Mouse (Mus musculus): ENCODE data around the gene Slc16a4. TPM values are rescaled to one million over a fixed set of nuclear protein-coding genes. Genes with fewer than 3 reads are reported as not detected.

Gene Slc16a4
- polyA plus RNA-seq, 1 experiment from 2014 or later = 2.6 TPM

GRCm38 (mm10) chr3:107345033-107345725 lies 54.1 kb downstream of the Slc16a4 start:
- Histone ChIP-seq H3K27ac (ENCODE audit: low read length) (no peak overlapping the region), H3K9me3 (replicated peaks; ENCODE audit: control insufficient read depth, low read length) (no peaks in the 10 kb centered on the region), H3K4me2 (ENCODE audit: low read depth, low read length) (no peak overlapping the region), H3K27me3 (ENCODE audit: control insufficient read depth, insufficient read depth, low read length) (no peaks in the 10 kb centered on the region), H3K9ac (ENCODE audit: low read length) (no peak overlapping the region), H3K4me1 (ENCODE audit: control insufficient read depth, insufficient read depth, low read length) (no peaks in the 10 kb centered on the region), H3K4me3 (replicated peaks; ENCODE audit: low read length) (no peak overlapping the region), H3K36me3 (ENCODE audit: control insufficient read depth, insufficient read depth, low read length) (no peaks in the 10 kb centered on the region)
- 39% methylated on average over 3 of the region's 3 CpGs for WGBS
- no peak for ATAC-seq (ENCODE audit: insufficient read depth, low FRiP score)

- H3K4me2 ChIP-seq (ENCODE audit: low read depth, low read length) = no peak overlapping the region
- WGBS = 80% methylated on average over 3 of the region's 3 CpGs
- H3K36me3 ChIP-seq (ENCODE audit: control insufficient read depth, insufficient read depth, low read length) = no peaks in the 10 kb centered on the region
- no peaks in the 10 kb centered on the region for H3K4me1 ChIP-seq (ENCODE audit: control insufficient read depth, insufficient read depth, low read length)
- no peak overlapping the region for H3K4me3 ChIP-seq (replicated peaks; ENCODE audit: low read length)
- H3K27me3 ChIP-seq (ENCODE audit: control insufficient read depth, insufficient read depth, low read length) = no peaks in the 10 kb centered on the region
- ATAC-seq (ENCODE audit: insufficient read depth, low FRiP score) = no peak
- H3K9ac ChIP-seq (ENCODE audit: low read length) = no peak overlapping the region
- no peaks in the 10 kb centered on the region for H3K9me3 ChIP-seq (replicated peaks; ENCODE audit: control insufficient read depth, low read length)
- no peak overlapping the region for H3K27ac ChIP-seq (ENCODE audit: low read length)
Measured at GRCm38 (mm10) chr3:107349006-107349405, 58.0 kb downstream of the Slc16a4 start.

GRCm38 (mm10) chr3:107351706-107352105 lies 60.7 kb downstream of the Slc16a4 start:
- Histone ChIP-seq H3K27ac (ENCODE audit: low read length) (no peak overlapping the region), H3K27me3 (ENCODE audit: control insufficient read depth, insufficient read depth, low read length) (no peaks in the 10 kb centered on the region), H3K9me3 (replicated peaks; ENCODE audit: control insufficient read depth, low read length) (no peaks in the 10 kb centered on the region), H3K4me3 (replicated peaks; ENCODE audit: low read length) (no peak overlapping the region), H3K9ac (ENCODE audit: low read length) (no peak overlapping the region), H3K4me2 (ENCODE audit: low read depth, low read length) (no peak overlapping the region), H3K4me1 (ENCODE audit: control insufficient read depth, insufficient read depth, low read length) (0 out of 2 replicates have a peak, but pooled peaks cover under 1% of the 10 kb centered on the region), H3K36me3 (ENCODE audit: control insufficient read depth, insufficient read depth, low read length) (no peaks in the 10 kb centered on the region)
- WGBS = 42% methylated on average over 3 of the region's 3 CpGs
- peak; percentile 64; the same call in 1 of the 2 replicates for ATAC-seq (ENCODE audit: insufficient read depth, low FRiP score)

GRCm38 (mm10) chr3:107355618-107356260 lies 64.7 kb downstream of the Slc16a4 start:
- no peaks in the 10 kb centered on the region for H3K9me3 ChIP-seq (replicated peaks; ENCODE audit: control insufficient read depth, low read length)
- H3K27me3 ChIP-seq (ENCODE audit: control insufficient read depth, insufficient read depth, low read length) = no peaks in the 10 kb centered on the region
- no peak for ATAC-seq (ENCODE audit: insufficient read depth, low FRiP score)
- no peaks in the 10 kb centered on the region for H3K36me3 ChIP-seq (ENCODE audit: control insufficient read depth, insufficient read depth, low read length)
- no peak overlapping the region for H3K27ac ChIP-seq (ENCODE audit: low read length)
- H3K9ac ChIP-seq (ENCODE audit: low read length) = no peak overlapping the region
- 0 out of 2 replicates have a peak, but pooled peaks cover 4% of the 10 kb centered on the region for H3K4me1 ChIP-seq (ENCODE audit: control insufficient read depth, insufficient read depth, low read length)
- WGBS = 83% methylated on average over 6 of the region's 6 CpGs
- no peak overlapping the region for H3K4me2 ChIP-seq (ENCODE audit: low read depth, low read length)
- H3K4me3 ChIP-seq (replicated peaks; ENCODE audit: low read length) = no peak overlapping the region

- ATAC-seq (ENCODE audit: insufficient read depth, low FRiP score) = peak; percentile 87; the same call in 1 of the 2 replicates
- Histone ChIP-seq H3K27ac (ENCODE audit: low read length) (no peak overlapping the region), H3K4me2 (ENCODE audit: low read depth, low read length) (peak overlapping the region; percentile 41), H3K36me3 (ENCODE audit: control insufficient read depth, insufficient read depth, low read length) (no peaks in the 10 kb centered on the region), H3K9me3 (replicated peaks; ENCODE audit: control insufficient read depth, low read length) (no peaks in the 10 kb centered on the region), H3K4me3 (replicated peaks; ENCODE audit: low read length) (peak overlapping the region; percentile 17; the same call in 1 of the 2 replicates), H3K4me1 (ENCODE audit: control insufficient read depth, insufficient read depth, low read length) (0 out of 2 replicates have a peak, but pooled peaks cover 4% of the 10 kb centered on the region), H3K27me3 (ENCODE audit: control insufficient read depth, insufficient read depth, low read length) (no peaks in the 10 kb centered on the region), H3K9ac (ENCODE audit: low read length) (peak overlapping the region; percentile 60)
- 2% methylated on average over 11 of the region's 11 CpGs for WGBS
Measured at GRCm38 (mm10) chr3:107356964-107357441, 66.0 kb downstream of the Slc16a4 start.

- Histone ChIP-seq H3K9ac (ENCODE audit: low read length) (no peak overlapping the region), H3K36me3 (ENCODE audit: control insufficient read depth, insufficient read depth, low read length) (no peaks in the 10 kb centered on the region), H3K27ac (ENCODE audit: low read length) (no peak overlapping the region), H3K4me3 (replicated peaks; ENCODE audit: low read length) (no peak overlapping the region), H3K4me1 (ENCODE audit: control insufficient read depth, insufficient read depth, low read length) (0 out of 2 replicates have a peak, but pooled peaks cover 4% of the 10 kb centered on the region), H3K27me3 (ENCODE audit: control insufficient read depth, insufficient read depth, low read length) (no peaks in the 10 kb centered on the region), H3K9me3 (replicated peaks; ENCODE audit: control insufficient read depth, low read length) (no peaks in the 10 kb centered on the region), H3K4me2 (ENCODE audit: low read depth, low read length) (no peak overlapping the region)
- WGBS = 48% methylated on average over 3 of the region's 3 CpGs
- no peak for ATAC-seq (ENCODE audit: insufficient read depth, low FRiP score)
Measured at GRCm38 (mm10) chr3:107357700-107358234, 66.7 kb downstream of the Slc16a4 start.

GRCm38 (mm10) chr3:107360341-107360740 lies 69.3 kb downstream of the Slc16a4 start:
- Histone ChIP-seq H3K4me2 (ENCODE audit: low read depth, low read length) (no peak overlapping the region), H3K36me3 (ENCODE audit: control insufficient read depth, insufficient read depth, low read length) (no peaks in the 10 kb centered on the region), H3K27me3 (ENCODE audit: control insufficient read depth, insufficient read depth, low read length) (no peaks in the 10 kb centered on the region; the same call in 1 of the 2 replicates), H3K9ac (ENCODE audit: low read length) (no peak overlapping the region), H3K9me3 (replicated peaks; ENCODE audit: control insufficient read depth, low read length) (no peaks in the 10 kb centered on the region), H3K27ac (ENCODE audit: low read length) (no peak overlapping the region), H3K4me3 (replicated peaks; ENCODE audit: low read length) (no peak overlapping the region), H3K4me1 (ENCODE audit: control insufficient read depth, insufficient read depth, low read length) (0 out of 2 replicates have a peak, but pooled peaks cover 4% of the 10 kb centered on the region)
- no peak for ATAC-seq (ENCODE audit: insufficient read depth, low FRiP score)
- WGBS = 66% methylated on average over 4 of the region's 4 CpGs
